Comparison of ENCODE assay signal across 8 mouse cellular contexts in the genomic region with DNA sequence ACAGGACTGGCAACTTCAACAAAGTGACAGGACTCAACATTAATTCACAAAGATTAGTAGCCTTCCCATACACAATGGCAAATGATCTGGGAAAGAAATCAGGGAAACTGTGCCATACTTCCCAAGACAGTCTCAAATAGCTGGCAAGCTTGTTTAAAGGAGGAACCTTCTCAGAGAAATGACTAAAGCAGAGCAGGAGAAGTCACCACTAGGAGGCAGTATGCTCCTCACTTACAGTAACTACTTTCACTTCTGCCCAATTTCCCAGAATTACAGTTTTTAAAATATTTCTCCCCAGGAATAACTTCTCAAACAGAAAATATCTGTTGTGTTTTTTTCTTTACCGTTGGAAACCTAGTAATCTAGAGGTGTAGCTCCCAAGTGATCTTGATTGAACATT. TPM values are rescaled to one million over a fixed set of nuclear protein-coding genes. Genes with fewer than 3 reads are reported as not detected.
DNase-seq lines count a peak whose midpoint lies in the region; ATAC-seq and TF ChIP-seq lines count a peak whose summit lies in the region.

No protein-coding gene starts in this region.

- no peaks in the 10 kb centered on the region for H3K9me3 ChIP-seq in forebrain, embryonic 14.5 days (replicated peaks; ENCODE audit: control insufficient read depth, low read length)
- H3K9me3 ChIP-seq in forebrain, embryonic 11.5 days (ENCODE audit: control insufficient read depth, low read length), result no peaks in the 10 kb centered on the region
- H3K9me3 ChIP-seq in midbrain, postnatal 0 days (ENCODE audit: low read length), result no peaks in the 10 kb centered on the region
- H3K9me3 ChIP-seq in midbrain, embryonic 13.5 days, result no peaks in the 10 kb centered on the region
- H3K9me3 ChIP-seq in forebrain, embryonic 12.5 days, result no peaks in the 10 kb centered on the region

- H3K9ac ChIP-seq in forebrain, embryonic 14.5 days (ENCODE audit: low read length), result no peak overlapping the region
- H3K9ac ChIP-seq in forebrain, embryonic 11.5 days (ENCODE audit: low read length), result no peak overlapping the region
- H3K9ac ChIP-seq in midbrain, postnatal 0 days (replicated peaks; ENCODE audit: low read length, poor library complexity, severe bottlenecking), result no peak overlapping the region
- no peak overlapping the region for H3K9ac ChIP-seq in midbrain, embryonic 13.5 days (replicated peaks)
- H3K9ac ChIP-seq in forebrain, embryonic 12.5 days, result no peak overlapping the region

- H3K36me3 ChIP-seq in forebrain, embryonic 14.5 days (ENCODE audit: control insufficient read depth, insufficient read depth, low read length), result no peaks in the 10 kb centered on the region
- H3K36me3 ChIP-seq in forebrain, embryonic 11.5 days (ENCODE audit: control insufficient read depth, insufficient read depth, low read length), result no peaks in the 10 kb centered on the region
- no peaks in the 10 kb centered on the region for H3K36me3 ChIP-seq in midbrain, postnatal 0 days (ENCODE audit: insufficient read depth, low read length)
- H3K36me3 ChIP-seq in midbrain, embryonic 13.5 days, result no peaks in the 10 kb centered on the region
- H3K36me3 ChIP-seq in forebrain, embryonic 12.5 days (replicated peaks), result no peaks in the 10 kb centered on the region

- no peak overlapping the region for H3K4me3 ChIP-seq in forebrain, embryonic 14.5 days (ENCODE audit: low read depth, low read length)
- no peak overlapping the region for H3K4me3 ChIP-seq in forebrain, embryonic 11.5 days (ENCODE audit: low read depth, low read length)
- no peak overlapping the region for H3K4me3 ChIP-seq in midbrain, postnatal 0 days (ENCODE audit: low read depth, low read length)
- H3K4me3 ChIP-seq in midbrain, embryonic 13.5 days (replicated peaks), result no peak overlapping the region
- H3K4me3 ChIP-seq in forebrain, embryonic 12.5 days (replicated peaks), result no peak overlapping the region

- no peaks in the 10 kb centered on the region for H3K4me1 ChIP-seq in forebrain, embryonic 14.5 days (ENCODE audit: control insufficient read depth, insufficient read depth, low read length)
- no peaks in the 10 kb centered on the region for H3K4me1 ChIP-seq in forebrain, embryonic 11.5 days (replicated peaks; ENCODE audit: control insufficient read depth, insufficient read depth, low read length)
- H3K4me1 ChIP-seq in midbrain, postnatal 0 days (ENCODE audit: insufficient read depth, low read length), result no peaks in the 10 kb centered on the region
- H3K4me1 ChIP-seq in midbrain, embryonic 13.5 days (replicated peaks), result no peaks in the 10 kb centered on the region
- no peaks in the 10 kb centered on the region for H3K4me1 ChIP-seq in forebrain, embryonic 12.5 days

- H3K27me3 ChIP-seq in forebrain, embryonic 14.5 days (replicated peaks; ENCODE audit: control insufficient read depth, insufficient read depth, low read length), result no peaks in the 10 kb centered on the region
- H3K27me3 ChIP-seq in forebrain, embryonic 11.5 days (ENCODE audit: control insufficient read depth, insufficient read depth, low read length), result no peaks in the 10 kb centered on the region
- no peaks in the 10 kb centered on the region for H3K27me3 ChIP-seq in midbrain, postnatal 0 days (ENCODE audit: insufficient read depth, low read length)
- H3K27me3 ChIP-seq in midbrain, embryonic 13.5 days, result no peaks in the 10 kb centered on the region
- no peaks in the 10 kb centered on the region for H3K27me3 ChIP-seq in forebrain, embryonic 12.5 days

- no peak overlapping the region for H3K27ac ChIP-seq in forebrain, embryonic 14.5 days (ENCODE audit: low read depth, low read length)
- no peak overlapping the region for H3K27ac ChIP-seq in forebrain, embryonic 11.5 days (ENCODE audit: low read depth, low read length)
- H3K27ac ChIP-seq in midbrain, postnatal 0 days (ENCODE audit: low read depth, low read length), result no peak overlapping the region
- H3K27ac ChIP-seq in midbrain, embryonic 13.5 days, result no peak overlapping the region
- H3K27ac ChIP-seq in forebrain, embryonic 12.5 days, result no peak overlapping the region

- 48% methylated on average over 1 of the region's 1 CpGs for WGBS in forebrain, embryonic 14.5 days
- WGBS in forebrain, embryonic 11.5 days, result 61% methylated on average over 1 of the region's 1 CpGs
- 55% methylated on average over 1 of the region's 1 CpGs for WGBS in midbrain, postnatal 0 days
- WGBS in midbrain, embryonic 13.5 days, result 46% methylated on average over 1 of the region's 1 CpGs
- WGBS in forebrain, embryonic 12.5 days, result 56% methylated on average over 1 of the region's 1 CpGs

- peak; percentile 10 for DNase-seq in forebrain, embryonic 14.5 days (ENCODE audit: low spot score)
- DNase-seq in forebrain, embryonic 11.5 days (ENCODE audit: low spot score), result no peak
- DNase-seq in midbrain, postnatal 0 days (ENCODE audit: low spot score), result peak; percentile 50
- DNase-seq in adrenal gland, postnatal 10 days, result peak; percentile 48
- peak; percentile 2 for DNase-seq in retina, adult 2 months (ENCODE audit: low read depth, low spot score)

- TF ChIP-seq CTCF in midbrain, postnatal 0 days (IDR thresholded peaks at IDR 0.05), result peak; percentile 61

- no peak overlapping the region for H3K4me2 ChIP-seq in forebrain, embryonic 14.5 days (ENCODE audit: low read length)
- no peak overlapping the region for H3K4me2 ChIP-seq in forebrain, embryonic 11.5 days (ENCODE audit: low read depth, low read length, severe bottlenecking)
- H3K4me2 ChIP-seq in midbrain, postnatal 0 days (ENCODE audit: low read depth, low read length, poor library complexity, severe bottlenecking), result no peak overlapping the region
- H3K4me2 ChIP-seq in midbrain, embryonic 13.5 days (replicated peaks), result no peak overlapping the region
- no peak overlapping the region for H3K4me2 ChIP-seq in forebrain, embryonic 12.5 days

- ATAC-seq in forebrain, embryonic 14.5 days, result no peak
- ATAC-seq in forebrain, embryonic 11.5 days (replicated peaks; ENCODE audit: low FRiP score), result no peak
- no peak for ATAC-seq in midbrain, postnatal 0 days (ENCODE audit: low FRiP score)
- no peak for ATAC-seq in midbrain, embryonic 13.5 days
- peak; percentile 39 to 68; a peak in 1 of 4 replicates for ATAC-seq in hematopoietic stem cell, adult 5-6 weeks (replicated peaks in 1 of 2; ENCODE audit: insufficient read depth in 1 of 2, low FRiP score in 2 of 2, low TSS enrichment in 1 of 2, low read depth in 1 of 2, poor library complexity in 2 of 2, severe bottlenecking in 2 of 2)
- no peak for ATAC-seq in forebrain, embryonic 12.5 days (ENCODE audit: low FRiP score)

RNA-seq across cellular contexts. Expression of a gene that starts 4.2 kb away (rescaled TPM):
- polyA plus RNA-seq in forebrain, embryonic 14.5 days (2014; fragmentation: Nextera tagmentation; extraction: Ambion mirVana), result 0.48 and 0.66 TPM in 2 replicates
- 0.07 and 0.48 TPM in 2 replicates for polyA plus RNA-seq in forebrain, embryonic 11.5 days (2014; fragmentation: Nextera tagmentation; extraction: Ambion mirVana)
- 0.49 and 0.80 TPM in 2 replicates for total RNA-seq in midbrain, postnatal 0 days (2014; rRNA removed)
- 0.37 and 0.43 TPM in 2 replicates for polyA plus RNA-seq in midbrain, postnatal 0 days (2015; fragmentation: Nextera tagmentation; extraction: Ambion mirVana)
- 0.24 and 0.42 TPM in 2 replicates for polyA plus RNA-seq in midbrain, embryonic 13.5 days (2015; fragmentation: Nextera tagmentation; extraction: Ambion mirVana)
- 1 to 10 TPM; 1.4 to 1.8 TPM for total RNA-seq in adrenal gland, postnatal 10 days (2021)
- 14.9 and 15.6 TPM in 2 replicates for total RNA-seq in hematopoietic stem cell, adult 5-6 weeks (2017)
- 0.19 and 0.37 TPM in 2 replicates for polyA plus RNA-seq in forebrain, embryonic 12.5 days (2016; fragmentation: Nextera tagmentation; extraction: Ambion mirVana)

Comparison
In these comparisons a context has a peak if more than half of its experiments do, and no peak if none do; other contexts are left out.
1. ATAC-seq: peak in hematopoietic stem cell, adult 5-6 weeks (2 of 2); none in forebrain, embryonic 14.5 days (single experiment), forebrain, embryonic 11.5 days (single experiment), midbrain, postnatal 0 days (single experiment), midbrain, embryonic 13.5 days (single experiment) and forebrain, embryonic 12.5 days (single experiment).